In genomic region chr11:68346099-68346498, GRCm38 (mm10) we compare ENCODE assay signal across 26 mouse cellular contexts. TPM values are rescaled to one million over a fixed set of nuclear protein-coding genes. Genes with fewer than 3 reads are reported as not detected.
DNase-seq lines count a peak whose midpoint lies in the region; ATAC-seq and TF ChIP-seq lines count a peak whose summit lies in the region.
"Had no signal": no experiment of that assay in that cellular context is flagged by ENCODE, and none has a peak within 500 bp of the region (broad histone marks: within the 10 kb centered on the region; RNA-seq: fewer than 3 reads in every experiment).

No protein-coding gene starts in this region.

- no peak overlapping the region for H3K4me2 ChIP-seq in kidney, embryonic 14.5 days (replicated peaks; ENCODE audit: low read depth, low read length)
- no peak overlapping the region for H3K4me2 ChIP-seq in lung, postnatal 0 days (replicated peaks; ENCODE audit: low read depth, low read length)
- H3K4me2 ChIP-seq in intestine, postnatal 0 days (replicated peaks; ENCODE audit: low read depth), result no peak overlapping the region
- H3K4me2 ChIP-seq: embryonic facial prominence, embryonic 13.5 days; embryonic facial prominence, embryonic 15.5 days; forebrain, embryonic 12.5 days had no signal

- ATAC-seq in kidney, embryonic 14.5 days (ENCODE audit: low FRiP score, low TSS enrichment), result no peak
- ATAC-seq in lung, postnatal 0 days, result no peak
- no peak for ATAC-seq in intestine, postnatal 0 days
- ATAC-seq: forebrain, embryonic 14.5 days had no signal

- TF ChIP-seq EP300 in lung, postnatal 0 days (IDR thresholded peaks at IDR 0.05), result peak; percentile 60; the same call in 1 of the 2 replicates

- H3K27me3 ChIP-seq in kidney, adult 2 months (replicated peaks; ENCODE audit: control insufficient read depth, insufficient read depth, low read length), result no peaks in the 10 kb centered on the region
- no peaks in the 10 kb centered on the region for H3K27me3 ChIP-seq in kidney, embryonic 14.5 days (ENCODE audit: control insufficient read depth, insufficient read depth, low read length)
- no peaks in the 10 kb centered on the region for H3K27me3 ChIP-seq in lung, postnatal 0 days (replicated peaks; ENCODE audit: insufficient read depth, low read length)
- no peaks in the 10 kb centered on the region for H3K27me3 ChIP-seq in intestine, postnatal 0 days (replicated peaks; ENCODE audit: control insufficient read depth, insufficient read depth, low read length)
- H3K27me3 ChIP-seq: embryonic facial prominence, embryonic 13.5 days; embryonic facial prominence, embryonic 15.5 days; forebrain, embryonic 12.5 days had no signal

- H3K36me3 ChIP-seq in kidney, adult 2 months (ENCODE audit: control insufficient read depth, insufficient read depth, low read length), result no peaks in the 10 kb centered on the region
- no peaks in the 10 kb centered on the region for H3K36me3 ChIP-seq in kidney, embryonic 14.5 days (ENCODE audit: control insufficient read depth, insufficient read depth, low read length)
- H3K36me3 ChIP-seq in lung, postnatal 0 days (ENCODE audit: insufficient read depth, low read length), result no peaks in the 10 kb centered on the region
- no peaks in the 10 kb centered on the region for H3K36me3 ChIP-seq in intestine, postnatal 0 days (ENCODE audit: control insufficient read depth, insufficient read depth)
- H3K36me3 ChIP-seq: embryonic facial prominence, embryonic 13.5 days; embryonic facial prominence, embryonic 15.5 days; forebrain, embryonic 12.5 days had no signal

- peak; percentile 36 for DNase-seq in kidney, adult 2 months
- DNase-seq in lung, postnatal 0 days (ENCODE audit: low spot score), result peak; percentile 31
- no peak for DNase-seq in lung, adult 2 months
- DNase-seq in lung, postnatal 25 days (ENCODE audit: low spot score), result peak; percentile 47
- peak; percentile 33 to 55 for DNase-seq in lung, postnatal 4 days
- no peak for DNase-seq in left cerebral cortex, postnatal 4 days
- DNase-seq: adrenal gland, adult 2 months; adrenal gland, postnatal 10 days; adrenal gland, postnatal 25 days; cerebellum, adult 11 months; cerebellum, adult 18-20 months; cerebellum, adult 8-10 months; cerebellum, adult 9-11 months; cerebellum, postnatal 14 days; cerebellum, postnatal 36 days; embryo, embryonic 11 days had no signal

- no peak for TF ChIP-seq POLR2A in kidney, adult 2 months (IDR thresholded peaks at IDR 0.05; ENCODE audit: low read depth, low read length)
- no peak for TF ChIP-seq POLR2A in lung, adult 2 months (IDR thresholded peaks at IDR 0.05; ENCODE audit: borderline replicate concordance, extremely low read depth, low read depth, low read length)

- no peak overlapping the region for H3K4me3 ChIP-seq in kidney, adult 2 months (ENCODE audit: insufficient read depth, low read depth, low read length)
- H3K4me3 ChIP-seq in kidney, embryonic 14.5 days (ENCODE audit: low read length), result no peak overlapping the region
- H3K4me3 ChIP-seq in lung, postnatal 0 days (ENCODE audit: low read depth, low read length), result no peak overlapping the region
- H3K4me3 ChIP-seq in lung, adult 2 months (replicated peaks; ENCODE audit: extremely low read depth, low read depth, low read length), result no peak overlapping the region
- no peak overlapping the region for H3K4me3 ChIP-seq in intestine, postnatal 0 days (ENCODE audit: low read depth, low read length)
- H3K4me3 ChIP-seq: embryonic facial prominence, embryonic 13.5 days; embryonic facial prominence, embryonic 15.5 days; erythroblast, embryonic 14.5 days; forebrain, embryonic 10.5 days; forebrain, embryonic 12.5 days had no signal

- H3K4me1 ChIP-seq in kidney, adult 2 months (ENCODE audit: control insufficient read depth, insufficient read depth, low read length), result peaks cover 27% of the 10 kb centered on the region
- no peaks in the 10 kb centered on the region for H3K4me1 ChIP-seq in kidney, embryonic 14.5 days (ENCODE audit: control insufficient read depth, insufficient read depth, low read length)
- H3K4me1 ChIP-seq in lung, postnatal 0 days (ENCODE audit: insufficient read depth, low read depth, low read length), result peaks cover 12% of the 10 kb centered on the region; the same call in 1 of the 2 replicates
- H3K4me1 ChIP-seq in lung, adult 2 months (ENCODE audit: control insufficient read depth, insufficient read depth, low read length), result peaks cover 25% of the 10 kb centered on the region
- peaks cover 4% of the 10 kb centered on the region; the same call in 1 of the 2 replicates for H3K4me1 ChIP-seq in intestine, postnatal 0 days (replicated peaks; ENCODE audit: control insufficient read depth, insufficient read depth, low read length)

- WGBS in kidney, adult 2 months, result 91% methylated on average over 5 of the region's 5 CpGs
- 87% methylated on average over 5 of the region's 5 CpGs for WGBS in kidney, embryonic 14.5 days
- WGBS in lung, postnatal 0 days, result 65% methylated on average over 5 of the region's 5 CpGs
- 61% methylated on average over 5 of the region's 5 CpGs for WGBS in lung, adult 2 months
- WGBS in intestine, postnatal 0 days, result 82% methylated on average over 5 of the region's 5 CpGs

- intact Hi-C loops in left cerebral cortex, postnatal 4 days (cut with DNase I), result no loop called here

- no peak for TF ChIP-seq CTCF in kidney, adult 2 months (conservative IDR thresholded peaks at IDR 0.05; ENCODE audit: insufficient read depth, insufficient read length, low read depth, low read length)
- no peak for TF ChIP-seq CTCF in lung, postnatal 0 days (IDR thresholded peaks at IDR 0.05)
- no peak for TF ChIP-seq CTCF in lung, adult 2 months (IDR thresholded peaks at IDR 0.05; ENCODE audit: insufficient read depth, low read length)
- TF ChIP-seq CTCF in intestine, postnatal 0 days (IDR thresholded peaks at IDR 0.05; ENCODE audit: low read depth), result no peak

- H3K9me3 ChIP-seq in kidney, embryonic 14.5 days (ENCODE audit: control insufficient read depth, low read length), result peaks cover 3% of the 10 kb centered on the region; the same call in 1 of the 2 replicates
- H3K9me3 ChIP-seq in lung, postnatal 0 days (ENCODE audit: low read length), result no peaks in the 10 kb centered on the region
- no peaks in the 10 kb centered on the region for H3K9me3 ChIP-seq in intestine, postnatal 0 days (ENCODE audit: control insufficient read depth)
- H3K9me3 ChIP-seq: embryonic facial prominence, embryonic 15.5 days; forebrain, embryonic 10.5 days had no signal

- no peak overlapping the region for H3K27ac ChIP-seq in kidney, adult 2 months (ENCODE audit: insufficient read depth, low read depth, low read length)
- no peak overlapping the region for H3K27ac ChIP-seq in kidney, embryonic 14.5 days (ENCODE audit: low read depth, low read length)
- no peak overlapping the region for H3K27ac ChIP-seq in lung, postnatal 0 days (ENCODE audit: low read length)
- H3K27ac ChIP-seq in intestine, postnatal 0 days (ENCODE audit: low read depth, low read length), result no peak overlapping the region
- H3K27ac ChIP-seq: embryonic facial prominence, embryonic 13.5 days; embryonic facial prominence, embryonic 15.5 days; forebrain, embryonic 10.5 days; forebrain, embryonic 12.5 days had no signal

- no peak overlapping the region for H3K9ac ChIP-seq in kidney, embryonic 14.5 days (ENCODE audit: low read depth, low read length)
- no peak overlapping the region for H3K9ac ChIP-seq in lung, postnatal 0 days (replicated peaks; ENCODE audit: low read depth)
- H3K9ac ChIP-seq in intestine, postnatal 0 days (ENCODE audit: low read depth, low read length), result no peak overlapping the region
- H3K9ac ChIP-seq: embryonic facial prominence, embryonic 13.5 days; embryonic facial prominence, embryonic 15.5 days; forebrain, embryonic 12.5 days had no signal

RNA-seq across cellular contexts. Expression of gene Ntn1, which starts 54.5 kb away (rescaled TPM):
- 24.4 and 33.1 TPM in 2 replicates for polyA plus RNA-seq in kidney, adult 2 months (2012; rRNA removed)
- 8.5 and 10.2 TPM in 2 replicates for polyA plus RNA-seq in kidney, embryonic 14.5 days (2014; fragmentation: Nextera tagmentation; extraction: Ambion mirVana)
- 7.0 and 7.2 TPM in 2 replicates for polyA plus RNA-seq in lung, postnatal 0 days (2015; fragmentation: Nextera tagmentation; extraction: Ambion mirVana)
- polyA plus RNA-seq in lung, adult 2 months (2012; rRNA removed), result 58.8 and 65.7 TPM in 2 replicates
- 8.7 and 8.8 TPM in 2 replicates for polyA plus RNA-seq in intestine, postnatal 0 days (2015; fragmentation: Nextera tagmentation; extraction: Ambion mirVana)
- total RNA-seq in left cerebral cortex, postnatal 4 days (2021), result 10 to 100 TPM; 10.6 to 14.7 TPM
- total RNA-seq: common myeloid progenitor, adult 5-6 weeks; MEL had no signal
- polyA plus RNA-seq: erythroblast, embryonic 14.5 days had no signal

Comparison
In these comparisons a context has a peak if more than half of its experiments do, and no peak if none do; other contexts are left out.
1. DNase-seq: peak in kidney, adult 2 months (single experiment), lung, postnatal 0 days (single experiment), lung, postnatal 25 days (single experiment) and lung, postnatal 4 days (2 of 2); none in lung, adult 2 months (single experiment) and left cerebral cortex, postnatal 4 days (single experiment).